Mouse (Mus musculus) layer of hippocampus, adult 2 months (tissue): Measurements from ENCODE around the gene Il6st. TPM values are rescaled to one million over a fixed set of nuclear protein-coding genes. Genes with fewer than 3 reads are reported as not detected.
A peak's percentile ranks its signal among the peaks of the same experiment; 100 is the strongest.

ENCODE experiments used
- DNase-seq, 2 experiments: peaks; one replicate each; pipeline ENCODE4 v3.0.0; 2022; ENCODE audit warnings: low spot score in 2 of 2
- H3K27ac ChIP-seq: fragments of 200-600 bp; 2 replicates; pipeline ENCODE4 v1.8.1; 2022
- H3K4me3 ChIP-seq: fragments of 200-600 bp; 2 replicates; pipeline ENCODE4 v1.8.1; 2022; ENCODE audit warnings: mild to moderate bottlenecking
- CTCF ChIP-seq: fragments of 200-600 bp; conservative IDR thresholded peaks from 2 replicates; pipeline ENCODE4 v1.8.1; 2022; ENCODE audit warnings: antibody characterized with exemption, mild to moderate bottlenecking, moderate library complexity
- total RNA-seq, 2 experiments: library from RNA; stranded (reverse); gene quantifications; 2 replicates each; pipeline ENCODE4 v1.2.3; 2021

Gene Il6st
- total RNA-seq, 2 experiments from 2014 or later = 73.0 to 76.5 TPM

- no peak for TF ChIP-seq CTCF
- Histone ChIP-seq H3K4me3 (no peak overlapping the region), H3K27ac (no peak overlapping the region)
- DNase-seq = no peak
Observed at GRCm38 (mm10) chr13:112435241-112436075, 28.4 kb upstream of the Il6st start.

DNA sequence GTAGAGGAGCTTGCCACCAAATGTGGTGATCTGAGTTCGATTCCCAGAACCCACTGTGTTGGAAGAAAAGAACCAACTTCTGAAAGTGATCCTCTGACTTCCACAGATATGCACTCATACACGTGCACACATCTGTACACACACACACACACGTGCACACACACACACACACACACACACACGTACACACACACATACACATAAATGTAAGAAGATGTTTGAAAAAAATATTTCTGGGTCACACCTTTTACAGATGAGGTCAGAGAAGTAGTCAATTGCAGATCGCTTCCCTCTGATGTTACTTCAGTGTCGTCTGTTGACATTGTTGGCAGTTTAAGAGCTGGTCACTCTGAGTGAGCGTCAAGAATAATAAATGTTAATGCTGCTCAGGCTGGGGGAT is 27.6 kb upstream of the Il6st start:
- Histone ChIP-seq H3K4me3 (no peak overlapping the region), H3K27ac (no peak overlapping the region)
- no peak for TF ChIP-seq CTCF
- no peak for DNase-seq

- DNase-seq = no peak
- Histone ChIP-seq H3K4me3 (no peak overlapping the region), H3K27ac (no peak overlapping the region)
- TF ChIP-seq CTCF = no peak
Observed at GRCm38 (mm10) chr13:112438001-112438868, 25.6 kb upstream of the Il6st start.

- no peak for TF ChIP-seq CTCF
- no peak overlapping the region for H3K27ac ChIP-seq
- H3K4me3 ChIP-seq = peak overlapping the region; percentile 20
- DNase-seq = no peak
Observed at GRCm38 (mm10) chr13:112439105-112439818, 24.6 kb upstream of the Il6st start.

DNA sequence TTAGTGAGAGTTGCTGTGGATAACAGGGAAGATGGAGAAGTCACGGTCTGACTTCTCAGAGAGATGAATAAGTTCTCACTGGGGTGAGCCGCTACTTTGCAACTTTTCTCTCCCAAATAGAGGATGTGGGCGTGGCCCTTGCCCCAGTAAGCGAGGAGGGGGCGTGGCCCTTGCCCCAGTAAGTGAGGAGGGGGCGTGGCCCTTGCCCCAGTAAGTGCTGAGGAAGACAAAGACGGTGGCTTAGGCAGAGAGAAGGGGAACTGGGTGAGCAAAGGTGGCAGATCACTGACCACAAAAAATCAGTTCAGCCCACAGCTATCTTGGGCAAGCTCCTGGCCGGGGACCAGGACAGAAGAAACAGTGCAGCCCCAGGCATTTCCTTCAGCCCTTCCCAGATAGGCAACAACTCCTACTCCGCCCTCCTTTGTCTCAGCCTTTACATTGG is 23.9 kb upstream of the Il6st start:
- TF ChIP-seq CTCF = no peak
- peak in 1 of 2 experiments; percentile 19 for DNase-seq
- Histone ChIP-seq H3K27ac (no peak overlapping the region), H3K4me3 (peak overlapping the region; percentile 20)

DNA sequence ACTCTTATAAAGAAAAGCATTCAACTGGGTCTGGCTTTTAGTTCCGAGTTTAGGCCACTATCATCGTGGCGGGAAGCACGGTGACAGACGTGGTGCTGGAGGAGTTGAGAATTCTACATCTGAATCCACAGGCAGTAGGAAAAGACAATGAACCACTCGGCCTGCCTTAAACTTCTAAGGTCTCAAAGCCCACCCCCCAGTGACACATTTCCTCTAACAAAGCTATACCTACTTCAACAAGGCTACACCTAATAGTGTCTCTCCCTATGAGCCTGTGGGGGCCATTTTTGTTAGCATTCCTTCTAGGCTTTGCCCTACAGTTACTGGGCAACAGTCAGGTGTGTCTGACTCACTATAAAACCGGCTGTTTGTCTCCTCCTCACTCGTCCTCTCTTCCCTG is 23.2 kb upstream of the Il6st start:
- no peak for TF ChIP-seq CTCF
- Histone ChIP-seq H3K27ac (no peak overlapping the region), H3K4me3 (no peak overlapping the region)
- no peak for DNase-seq

GRCm38 (mm10) chr13:112442867-112443529 is 20.9 kb upstream of the Il6st start:
- no peak overlapping the region for H3K27ac ChIP-seq
- no peak overlapping the region for H3K4me3 ChIP-seq
- TF ChIP-seq CTCF = no peak
- DNase-seq = no peak

DNA sequence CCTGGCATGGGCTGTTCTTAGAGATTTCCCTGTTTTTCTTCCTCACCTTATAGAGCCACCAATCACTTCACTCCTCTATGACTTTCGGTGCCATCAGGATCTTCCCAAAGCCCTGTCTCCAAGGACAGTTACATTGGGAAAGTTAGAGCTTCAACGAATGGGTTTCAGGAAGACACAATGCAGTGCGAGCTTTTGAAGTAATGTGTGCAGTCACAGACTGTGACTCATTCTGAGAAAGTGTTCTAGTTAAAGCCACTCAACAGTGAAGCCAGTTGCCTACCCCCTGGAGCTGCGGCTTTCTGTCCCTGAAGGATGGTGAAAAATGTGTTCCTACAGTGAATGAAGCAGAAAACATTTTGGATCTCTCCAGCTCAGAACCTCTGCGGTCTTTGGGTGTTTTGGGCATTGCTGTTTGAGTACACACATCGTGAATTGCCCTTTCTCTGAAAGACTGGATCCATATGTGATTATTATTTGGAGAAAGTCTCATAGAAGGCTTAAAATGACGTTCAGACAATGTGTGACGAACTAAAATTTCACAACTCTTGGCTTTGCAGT is 16.7 kb upstream of the Il6st start:
- H3K27ac ChIP-seq = no peak overlapping the region
- TF ChIP-seq CTCF = no peak
- H3K4me3 ChIP-seq = no peak overlapping the region
- no peak for DNase-seq

DNA sequence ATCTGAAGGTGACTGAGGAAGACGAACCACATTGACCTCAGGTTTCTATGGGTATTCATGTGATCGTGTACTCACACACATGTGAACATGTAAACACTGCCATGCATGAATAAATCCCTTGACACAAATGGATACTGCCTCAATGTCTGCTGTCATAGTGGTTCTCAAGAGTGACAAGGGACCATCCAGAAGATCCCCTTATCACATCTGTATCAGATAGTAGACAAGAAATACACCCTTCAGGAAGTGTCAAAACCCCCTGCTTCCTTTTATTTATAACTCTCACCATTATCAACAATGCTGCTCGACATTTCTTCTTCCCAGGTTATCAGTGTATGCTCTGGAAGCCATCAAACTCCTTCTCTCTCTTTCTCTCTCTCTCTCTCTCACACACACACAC is 13.7 kb upstream of the Il6st start:
- no peak for DNase-seq
- Histone ChIP-seq H3K4me3 (no peak overlapping the region), H3K27ac (no peak overlapping the region)
- no peak for TF ChIP-seq CTCF

DNA sequence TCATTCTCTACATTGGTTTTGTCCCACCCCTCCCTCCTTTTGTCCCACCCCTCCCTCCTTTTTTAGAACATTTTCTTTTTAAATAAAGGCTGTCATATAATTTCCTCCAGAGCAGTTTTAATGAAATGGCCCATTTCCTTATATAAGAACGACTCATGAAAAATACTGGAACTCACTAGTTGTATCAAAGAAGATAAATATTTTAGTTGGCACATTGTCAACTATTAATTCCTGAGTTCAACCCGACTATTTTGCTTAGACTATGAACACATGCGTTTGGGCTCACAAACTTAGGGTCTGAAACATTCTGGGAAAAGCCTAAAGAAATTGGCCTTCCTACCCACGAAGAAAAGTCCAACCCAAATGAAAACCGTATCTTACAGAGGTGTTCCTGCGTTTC is 6.5 kb upstream of the Il6st start:
- Histone ChIP-seq H3K27ac (no peak overlapping the region), H3K4me3 (no peak overlapping the region)
- TF ChIP-seq CTCF = no peak
- DNase-seq = no peak

DNA sequence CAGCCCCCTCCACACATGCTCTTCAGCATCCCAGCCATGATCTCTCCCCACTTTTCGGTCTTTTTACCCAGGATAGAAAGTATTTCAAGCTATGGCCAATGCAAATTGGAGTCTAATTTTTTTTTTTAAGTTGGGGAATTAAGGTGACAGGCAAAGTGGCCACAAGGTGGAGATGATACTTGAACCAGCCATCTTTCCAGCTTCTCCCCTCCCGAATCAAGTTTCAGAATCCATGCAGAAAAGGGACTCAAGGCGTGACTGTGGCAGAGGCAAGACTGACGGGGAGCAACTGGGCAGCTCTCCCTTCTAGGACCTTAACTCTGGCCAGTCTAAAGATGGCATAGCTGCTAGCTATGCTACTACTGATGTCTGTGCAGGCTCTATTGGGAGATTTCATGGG is 5.9 kb upstream of the Il6st start:
- no peak; the same call in 1 of the 2 replicates for TF ChIP-seq CTCF
- no peak overlapping the region for H3K27ac ChIP-seq
- DNase-seq = no peak
- no peak overlapping the region for H3K4me3 ChIP-seq

DNA sequence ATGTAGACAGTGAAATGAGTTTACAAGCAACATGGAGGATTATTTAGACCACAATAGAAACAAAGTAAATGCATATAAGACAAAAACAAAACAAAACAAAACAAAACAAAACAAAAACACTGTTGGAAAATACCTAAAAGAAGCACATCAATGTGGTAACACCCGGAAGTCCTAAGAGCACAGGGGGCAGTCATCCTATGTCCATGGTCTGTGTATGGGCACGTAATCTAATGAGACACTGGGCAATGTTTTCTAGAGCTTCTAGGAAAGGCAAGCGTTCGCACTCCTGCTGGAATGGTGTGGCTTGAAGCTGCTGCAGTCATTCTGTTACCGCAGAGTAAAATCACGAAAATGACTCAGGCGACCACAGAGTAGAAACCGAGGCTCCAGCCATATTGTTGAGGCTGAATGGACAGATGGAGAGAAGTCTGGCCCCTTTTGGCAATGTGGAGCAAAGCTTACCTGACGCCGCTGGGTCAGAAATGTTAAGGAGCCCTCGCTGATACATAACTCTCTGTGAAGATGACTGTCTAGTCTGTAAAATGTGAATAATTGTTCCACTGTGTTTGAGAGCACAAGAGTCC is 5.3 kb upstream of the Il6st start:
- TF ChIP-seq CTCF = no peak
- no peak for DNase-seq
- Histone ChIP-seq H3K4me3 (no peak overlapping the region), H3K27ac (no peak overlapping the region)
